Mouse (Mus musculus) hindbrain, embryonic 11.5 days (tissue): Measurements from ENCODE around the gene Slc5a8. TPM values are rescaled to one million over a fixed set of nuclear protein-coding genes. Genes with fewer than 3 reads are reported as not detected.

Experiments
- ATAC-seq: fragments of 200-750 bp; cut with Nextera tagmentation; 2 replicates; pipeline ENCODE4 v1.8.0; 2017; ENCODE audit warnings: mild to moderate bottlenecking, moderate TSS enrichment, moderate library complexity; ENCODE audit not compliant: low FRiP score
- DNase-seq: peaks from one replicate; pipeline ENCODE4 v3.0.0-alpha.2; 2015; ENCODE audit warnings: low spot score
- H3K27ac ChIP-seq: fragments of 300-500 bp; sonication (generic); 2 replicates; pipeline ENCODE4 v1.5.1; 2014; ENCODE audit warnings: mild to moderate bottlenecking, low read depth, low read length
- H3K27me3 ChIP-seq: fragments of 300-500 bp; sonication (generic); 2 replicates; pipeline ENCODE4 v1.6.1; 2014; ENCODE audit warnings: mild to moderate bottlenecking, low read length, moderate library complexity, mixed read lengths; ENCODE audit not compliant: control insufficient read depth, insufficient read depth
- H3K36me3 ChIP-seq: fragments of 300-500 bp; sonication (generic); 2 replicates; pipeline ENCODE4 v1.6.1; 2014; ENCODE audit warnings: mild to moderate bottlenecking, low read length, moderate library complexity, mixed read lengths; ENCODE audit not compliant: control insufficient read depth, insufficient read depth
- H3K4me1 ChIP-seq: fragments of 300-500 bp; sonication (generic); replicated peaks from 2 replicates; pipeline ENCODE4 v1.6.1; 2014; ENCODE audit warnings: low read length, mixed read lengths; ENCODE audit not compliant: control insufficient read depth, insufficient read depth
- H3K4me2 ChIP-seq: fragments of 300-500 bp; sonication (generic); replicated peaks from 2 replicates; pipeline ENCODE4 v1.6.1; 2014; ENCODE audit warnings: mild to moderate bottlenecking, low read depth, low read length
- H3K4me3 ChIP-seq: fragments of 300-500 bp; sonication (generic); 2 replicates; pipeline ENCODE4 v1.5.1; 2014; ENCODE audit warnings: low read depth, low read length
- H3K9ac ChIP-seq: fragments of 300-500 bp; sonication (generic); 2 replicates; pipeline ENCODE4 v1.6.1; 2014; ENCODE audit warnings: low read depth, low read length
- H3K9me3 ChIP-seq: fragments of 300-500 bp; sonication (generic); 2 replicates; pipeline ENCODE4 v1.6.1; 2016; ENCODE audit warnings: low read length; ENCODE audit not compliant: control insufficient read depth
- WGBS: fragments of 180-500 bp; shearing (Covaris S2); extraction: QIAGEN DNeasy Blood & Tissue Kit; methylation state at CpG from one replicate; pipeline ENCODE4 v1.1.7; 2014; 5-methylcytosine and 5-hydroxymethylcytosine counted together
- polyA plus RNA-seq: library from polyadenylated mRNA; unstranded; fragments of >200 nt; fragmentation: Nextera tagmentation; extraction: Ambion mirVana; gene quantifications from 2 replicates; pipeline ENCODE4 v1.2.1, GENCODE M21; 2014

Slc5a8 gene
- polyA plus RNA-seq, 1 experiment from 2014 or later: not detected

DNA sequence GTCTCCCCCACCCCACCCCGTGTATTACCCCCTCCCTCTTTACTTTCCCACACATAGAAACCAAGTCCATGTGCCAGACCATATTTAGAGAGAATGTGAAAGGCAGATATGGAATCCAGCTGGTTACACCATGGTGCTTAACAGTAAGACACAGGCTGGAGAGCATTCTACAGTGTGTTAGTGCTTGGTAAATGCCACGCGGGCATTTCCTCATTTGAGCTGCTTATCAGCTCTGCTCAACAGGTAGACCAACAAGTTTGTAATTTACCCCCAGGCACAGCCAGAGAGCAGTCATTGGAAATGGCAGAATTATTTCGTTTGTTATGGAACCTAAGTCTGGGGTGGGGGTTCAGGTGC is 64.5 kb downstream of the Slc5a8 start:
- H3K4me2 ChIP-seq: no peak overlapping the region
- WGBS: 87% methylated on average over 4 of the region's 4 CpGs
- no peak overlapping the region for H3K9ac ChIP-seq

DNA sequence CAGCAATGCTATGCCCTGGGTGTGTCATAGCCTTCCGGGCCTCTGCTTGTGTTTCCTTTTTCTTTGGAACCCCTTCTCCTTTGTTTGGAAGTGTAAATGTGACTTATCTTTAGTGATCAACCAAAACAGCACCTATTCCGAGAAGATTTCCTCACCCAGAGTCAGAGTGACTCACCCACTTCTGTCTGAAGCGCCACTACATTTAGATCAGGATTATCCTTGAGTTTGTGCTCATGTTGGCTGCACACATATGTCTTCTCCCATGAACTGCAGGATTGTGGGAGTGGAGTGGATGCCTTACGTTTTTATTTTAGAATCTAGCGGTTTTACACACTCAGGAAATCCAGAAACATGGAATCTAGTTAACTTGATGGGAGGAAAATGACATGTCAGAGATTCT is 75.0 kb downstream of the Slc5a8 start:
- no peak overlapping the region for H3K4me2 ChIP-seq
- 85% methylated on average over 5 of the region's 5 CpGs for WGBS
- DNase-seq (no peak), ATAC-seq (no peak)
- H3K27ac ChIP-seq: no peak overlapping the region
- H3K9me3 ChIP-seq: no peaks in the 10 kb centered on the region
- H3K4me1 ChIP-seq: no peaks in the 10 kb centered on the region
- no peaks in the 10 kb centered on the region for H3K36me3 ChIP-seq
- no peak overlapping the region for H3K4me3 ChIP-seq
- H3K9ac ChIP-seq: no peak overlapping the region
- no peaks in the 10 kb centered on the region for H3K27me3 ChIP-seq

More for the DNA sequence above, 64.5 kb downstream of the Slc5a8 start:
- H3K4me3 ChIP-seq: no peak overlapping the region
- DNase-seq: no peak
- no peaks in the 10 kb centered on the region for H3K9me3 ChIP-seq
- H3K36me3 ChIP-seq: no peaks in the 10 kb centered on the region
- no peak for ATAC-seq
- H3K27ac ChIP-seq: no peak overlapping the region
- H3K4me1 ChIP-seq: no peaks in the 10 kb centered on the region
- H3K27me3 ChIP-seq: no peaks in the 10 kb centered on the region

DNA sequence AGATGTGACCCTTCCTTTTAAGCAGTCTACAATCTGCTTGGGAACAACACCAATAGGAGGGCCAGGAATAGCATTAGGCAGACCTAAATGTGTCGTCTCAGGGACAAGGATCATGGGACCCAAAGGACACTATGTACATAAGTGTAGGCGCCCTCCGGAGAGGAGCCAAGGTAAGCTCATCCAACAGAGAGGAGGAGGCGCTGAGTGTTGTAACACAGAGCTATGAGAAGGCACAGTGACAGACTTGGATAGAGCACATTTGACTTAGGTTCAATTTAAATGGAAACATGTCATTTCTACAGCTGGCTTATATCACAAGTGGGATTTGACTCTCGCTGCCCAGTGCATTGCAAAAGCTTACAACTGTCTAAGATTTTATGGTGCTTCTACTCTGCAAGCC is 82.8 kb downstream of the Slc5a8 start:
- no peak for ATAC-seq
- Histone ChIP-seq H3K9me3 (no peaks in the 10 kb centered on the region), H3K4me3 (no peak overlapping the region), H3K4me1 (no peaks in the 10 kb centered on the region), H3K4me2 (no peak overlapping the region), H3K9ac (no peak overlapping the region), H3K27me3 (no peaks in the 10 kb centered on the region), H3K36me3 (no peaks in the 10 kb centered on the region), H3K27ac (no peak overlapping the region)
- 90% methylated on average over 5 of the region's 5 CpGs for WGBS
- DNase-seq: no peak

DNA sequence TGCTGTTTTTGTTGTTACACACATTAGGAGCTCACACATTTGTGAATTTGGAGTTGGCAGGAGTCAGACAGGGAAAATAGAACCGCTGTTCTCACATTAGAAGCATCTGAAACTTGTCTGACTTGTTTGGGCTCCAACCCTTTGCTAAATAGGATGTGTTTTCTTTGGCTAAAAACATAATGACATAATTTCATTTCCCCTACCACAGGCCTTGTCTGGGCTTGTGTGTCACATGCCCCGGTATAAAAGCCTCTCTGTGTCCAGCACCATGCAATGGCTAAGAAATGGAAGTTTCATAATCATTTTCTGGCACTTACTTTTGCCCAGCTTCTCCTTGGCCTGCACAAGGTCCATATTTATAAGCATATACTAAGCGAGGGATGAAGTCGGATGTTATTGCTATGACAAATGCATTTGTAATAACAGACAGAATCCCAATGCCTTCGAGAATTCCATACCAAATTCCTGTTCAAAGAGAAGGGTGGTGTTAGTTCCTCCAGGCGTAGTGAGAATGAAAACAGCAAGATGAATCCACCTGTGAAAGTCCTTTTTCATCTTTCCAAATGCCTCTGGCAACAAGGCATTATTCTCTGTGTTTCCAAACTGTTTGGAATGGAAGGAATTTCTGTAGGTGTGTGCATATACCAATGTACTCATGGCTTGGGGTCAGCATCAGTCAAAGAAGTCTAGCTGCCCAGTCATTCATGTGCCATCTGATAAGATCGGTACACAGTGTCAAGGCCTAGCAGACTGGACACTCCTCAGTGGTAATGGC is 85.3 kb downstream of the Slc5a8 start:
- ATAC-seq (no peak), DNase-seq (no peak)
- no peaks in the 10 kb centered on the region for H3K9me3 ChIP-seq
- H3K27ac ChIP-seq: no peak overlapping the region
- no peak overlapping the region for H3K9ac ChIP-seq
- H3K36me3 ChIP-seq: no peaks in the 10 kb centered on the region
- 81% methylated on average over 7 of the region's 7 CpGs for WGBS
- H3K27me3 ChIP-seq: no peaks in the 10 kb centered on the region
- H3K4me2 ChIP-seq: no peak overlapping the region
- H3K4me3 ChIP-seq: no peak overlapping the region
- H3K4me1 ChIP-seq: no peaks in the 10 kb centered on the region

DNA sequence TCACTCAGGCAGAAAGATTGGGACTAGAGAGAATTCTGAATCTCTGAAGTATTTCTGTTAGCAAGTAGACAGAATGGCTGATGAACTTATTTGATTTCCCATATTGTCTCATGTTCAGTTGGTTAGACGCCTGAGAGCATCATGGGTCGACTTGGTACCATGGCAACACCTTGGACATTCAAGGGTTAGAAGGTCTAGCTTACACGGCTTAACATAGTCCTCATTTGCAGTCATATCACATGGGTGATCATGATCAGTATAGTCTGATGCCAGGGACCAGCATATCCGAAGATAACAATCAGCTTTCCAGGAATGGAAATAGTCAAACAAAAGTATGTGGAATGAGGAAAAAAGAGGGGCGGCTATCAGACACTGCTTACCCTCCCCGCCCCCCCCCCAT is 93.1 kb downstream of the Slc5a8 start:
- no peak overlapping the region for H3K4me3 ChIP-seq
- H3K4me2 ChIP-seq: no peak overlapping the region
- no peaks in the 10 kb centered on the region for H3K27me3 ChIP-seq
- H3K27ac ChIP-seq: no peak overlapping the region
- H3K9ac ChIP-seq: no peak overlapping the region
- 65% methylated on average over 6 of the region's 6 CpGs for WGBS
- ATAC-seq (peak; percentile 70; the same call in 1 of the 2 replicates), DNase-seq (peak; percentile 13)
- no peaks in the 10 kb centered on the region for H3K4me1 ChIP-seq
- H3K36me3 ChIP-seq: no peaks in the 10 kb centered on the region
- no peaks in the 10 kb centered on the region for H3K9me3 ChIP-seq

Other genes with a start within 250 kb of the Slc5a8 start
- not detected in 2 replicates for gene Spic, start 201.0 kb upstream of the Slc5a8 start, polyA plus RNA-seq
- gene Arl1, start 155.1 kb upstream of the Slc5a8 start, polyA plus RNA-seq: 161 and 167 TPM in 2 replicates
- 17.3 and 21.4 TPM in 2 replicates for gene Utp20, start 59.2 kb upstream of the Slc5a8 start, polyA plus RNA-seq